Comparison of ENCODE assay signal across 12 mouse cellular contexts in the genomic region with DNA sequence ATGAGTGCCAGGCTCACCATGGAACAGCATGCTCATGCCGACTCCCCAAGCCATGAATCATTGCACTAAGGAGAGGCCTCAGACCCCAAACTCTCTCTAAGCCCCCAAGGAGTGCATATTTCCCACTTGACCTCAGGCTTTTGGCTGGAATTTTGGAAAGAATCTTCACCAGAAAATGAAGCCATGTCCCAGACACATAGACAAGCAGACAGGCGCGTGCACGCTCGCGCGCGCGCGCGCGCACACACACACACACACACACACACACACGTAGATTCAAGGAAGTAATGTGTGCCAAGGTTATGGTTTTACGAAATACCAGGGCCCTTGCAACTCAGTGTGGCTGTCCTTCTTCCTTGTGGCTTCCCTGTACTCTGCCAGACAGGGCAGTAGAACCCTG. TPM values are rescaled to one million over a fixed set of nuclear protein-coding genes. Genes with fewer than 3 reads are reported as not detected.
DNase-seq lines count a peak whose midpoint lies in the region; ATAC-seq lines count a peak whose summit lies in the region.
"Had no signal": no experiment of that assay in that cellular context is flagged by ENCODE, and none has a peak within 500 bp of the region (broad histone marks: within the 10 kb centered on the region; RNA-seq: fewer than 3 reads in every experiment).

No protein-coding gene starts in this region.

- peak overlapping the region; percentile 33; the same call in 1 of the 2 replicates for H3K27ac ChIP-seq in heart, embryonic 15.5 days
- H3K27ac ChIP-seq in midbrain, embryonic 15.5 days = no peak overlapping the region
- H3K27ac ChIP-seq: forebrain, embryonic 13.5 days; hindbrain, embryonic 13.5 days; macrophage; neural tube, embryonic 12.5 days had no signal

- H3K36me3 ChIP-seq in heart, embryonic 15.5 days = peaks cover 23% of the 10 kb centered on the region; the same call in 1 of the 2 replicates
- H3K36me3 ChIP-seq in midbrain, embryonic 15.5 days (replicated peaks) = peaks cover 10% of the 10 kb centered on the region; the same call in 1 of the 2 replicates

- no peak overlapping the region for H3K4me3 ChIP-seq in heart, embryonic 15.5 days
- H3K4me3 ChIP-seq in midbrain, embryonic 15.5 days = no peak overlapping the region
- H3K4me3 ChIP-seq: forebrain, embryonic 13.5 days; hindbrain, embryonic 13.5 days; neural tube, embryonic 12.5 days had no signal

- ATAC-seq in heart, embryonic 15.5 days (replicated peaks; ENCODE audit: insufficient number of reproducible peaks, insufficient read depth, low FRiP score, low read depth) = no peak
- ATAC-seq in midbrain, embryonic 15.5 days (replicated peaks) = no peak
- ATAC-seq: forebrain, embryonic 13.5 days had no signal

- no peaks in the 10 kb centered on the region for H3K27me3 ChIP-seq in heart, embryonic 15.5 days
- peaks cover 9% of the 10 kb centered on the region for H3K27me3 ChIP-seq in midbrain, embryonic 15.5 days (replicated peaks)

- H3K9me3 ChIP-seq in heart, embryonic 15.5 days (replicated peaks) = no peaks in the 10 kb centered on the region
- H3K9me3 ChIP-seq in midbrain, embryonic 15.5 days = no peaks in the 10 kb centered on the region
- H3K9me3 ChIP-seq: forebrain, embryonic 13.5 days; hindbrain, embryonic 13.5 days; neural tube, embryonic 12.5 days had no signal

- peaks cover 42% of the 10 kb centered on the region for H3K4me1 ChIP-seq in heart, embryonic 15.5 days (replicated peaks)
- H3K4me1 ChIP-seq in midbrain, embryonic 15.5 days = no peaks in the 10 kb centered on the region
- H3K4me1 ChIP-seq: forebrain, embryonic 13.5 days had no signal

- DNase-seq in adrenal gland, postnatal 10 days = peak; percentile 41
- DNase-seq in adrenal gland, adult 8-10 months = no peak
- peak; percentile 63 for DNase-seq in kidney, postnatal 10 days
- no peak for DNase-seq in kidney, adult 8-10 months
- peak; percentile 54 to 76 for DNase-seq in lung, postnatal 4 days
- DNase-seq in right cerebral cortex, postnatal 25 days = no peak

- WGBS in heart, embryonic 15.5 days = 90% methylated on average over 14 of the region's 14 CpGs
- 96% methylated on average over 14 of the region's 14 CpGs for WGBS in midbrain, embryonic 15.5 days

- H3K9ac ChIP-seq in heart, embryonic 15.5 days = no peak overlapping the region
- no peak overlapping the region for H3K9ac ChIP-seq in midbrain, embryonic 15.5 days
- H3K9ac ChIP-seq: forebrain, embryonic 13.5 days; hindbrain, embryonic 13.5 days; neural tube, embryonic 12.5 days had no signal

- H3K4me2 ChIP-seq in heart, embryonic 15.5 days = no peak overlapping the region
- no peak overlapping the region for H3K4me2 ChIP-seq in midbrain, embryonic 15.5 days
- H3K4me2 ChIP-seq: forebrain, embryonic 13.5 days; hindbrain, embryonic 13.5 days; neural tube, embryonic 12.5 days had no signal

RNA-seq across cellular contexts. Expression of a gene that starts 10.9 kb away (rescaled TPM):
- 10 to 100 TPM; 23.6 to 24.5 TPM for total RNA-seq in adrenal gland, postnatal 10 days (2021)
- 10 to 100 TPM in 2 of 4 experiments, 1 to 10 TPM in 2; 7.7 to 16.5 (median 11.4) TPM for total RNA-seq in adrenal gland, adult 8-10 months (2022)
- polyA plus RNA-seq in heart, embryonic 15.5 days (2015; fragmentation: Nextera tagmentation; extraction: Ambion mirVana) = 11.0 and 18.0 TPM in 2 replicates
- 2.8 and 3.2 TPM in 2 replicates for polyA plus RNA-seq in midbrain, embryonic 15.5 days (2015; fragmentation: Nextera tagmentation; extraction: Ambion mirVana)
- polyA plus RNA-seq: macrophage had no signal

RNA-seq across cellular contexts. Expression of a gene that starts 20.2 kb away (rescaled TPM):
- total RNA-seq in adrenal gland, postnatal 10 days (2021) = 10 to 100 TPM; 13.5 to 18.1 TPM
- total RNA-seq in adrenal gland, adult 8-10 months (2022) = 10 to 100 TPM; 22.3 to 28.9 (median 25.9) TPM
- polyA plus RNA-seq in heart, embryonic 15.5 days (2015; fragmentation: Nextera tagmentation; extraction: Ambion mirVana) = 14.4 and 17.5 TPM in 2 replicates
- polyA plus RNA-seq in midbrain, embryonic 15.5 days (2015; fragmentation: Nextera tagmentation; extraction: Ambion mirVana) = 15.4 and 18.3 TPM in 2 replicates

RNA-seq across cellular contexts. Expression of a gene that starts 32.6 kb away (rescaled TPM):
- 10 to 100 TPM; 23.1 to 24.2 TPM for total RNA-seq in adrenal gland, postnatal 10 days (2021)
- 10 to 100 TPM; 32.3 to 46.1 (median 44.7) TPM for total RNA-seq in adrenal gland, adult 8-10 months (2022)
- polyA plus RNA-seq in heart, embryonic 15.5 days (2015; fragmentation: Nextera tagmentation; extraction: Ambion mirVana) = 17.2 and 20.5 TPM in 2 replicates
- polyA plus RNA-seq in midbrain, embryonic 15.5 days (2015; fragmentation: Nextera tagmentation; extraction: Ambion mirVana) = 13.1 and 14.0 TPM in 2 replicates

RNA-seq across cellular contexts. Expression of a gene that starts 35.2 kb away (rescaled TPM):
- 10 to 100 TPM; 25.2 to 27.8 TPM for total RNA-seq in adrenal gland, postnatal 10 days (2021)
- total RNA-seq in adrenal gland, adult 8-10 months (2022) = 10 to 100 TPM; 39.9 to 74.9 (median 58.7) TPM
- 12.4 and 13.1 TPM in 2 replicates for polyA plus RNA-seq in heart, embryonic 15.5 days (2015; fragmentation: Nextera tagmentation; extraction: Ambion mirVana)
- polyA plus RNA-seq in midbrain, embryonic 15.5 days (2015; fragmentation: Nextera tagmentation; extraction: Ambion mirVana) = 15.7 and 18.3 TPM in 2 replicates

Comparison
In these comparisons a context has a peak if more than half of its experiments do, and no peak if none do; other contexts are left out.
1. DNase-seq: peak in adrenal gland, postnatal 10 days (single experiment), kidney, postnatal 10 days (single experiment) and lung, postnatal 4 days (2 of 2); none in adrenal gland, adult 8-10 months (single experiment), kidney, adult 8-10 months (0 of 2) and right cerebral cortex, postnatal 25 days (single experiment).